Mouse (Mus musculus): ENCODE data around the gene Ccdc88a.

DNA sequence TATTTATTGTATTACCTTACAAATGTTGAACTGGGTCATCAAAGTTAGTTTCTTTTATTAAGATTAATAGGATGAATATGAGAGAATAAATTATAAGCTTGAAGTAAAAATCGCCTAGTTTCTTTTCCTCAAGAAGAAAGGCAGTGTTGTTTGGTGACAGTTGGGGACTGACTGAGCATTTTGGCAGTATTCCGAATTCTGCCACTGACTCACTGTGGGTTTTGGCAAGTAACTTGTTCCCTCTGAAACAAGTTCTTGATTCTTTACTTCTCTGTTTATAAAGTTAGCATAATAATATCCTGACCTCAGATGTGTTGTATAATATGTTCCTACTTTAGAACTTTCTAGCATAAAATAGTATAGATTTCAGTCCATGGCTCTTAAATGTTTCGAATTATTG lies 55.3 kb downstream of the Ccdc88a start:
- TF ChIP-seq CTCF (IDR thresholded peaks at IDR 0.05; ENCODE audit: control insufficient read depth, insufficient read depth, low read length) (no peak), POLR2A (IDR thresholded peaks at IDR 0.05; ENCODE audit: borderline replicate concordance, control insufficient read depth, low read depth, low read length) (no peak)

Data from bone marrow, adult 2 months (tissue).